Mouse (Mus musculus) erythroblast, embryonic 14.5 days (primary cell): ENCODE data around the gene Gal.

ENCODE experiments used
- GATA1 ChIP-seq: IDR thresholded peaks from 2 replicates; pipeline ENCODE4 v1.6.1; 2012; ENCODE audit warnings: low read length, inconsistent platforms, mixed read lengths
- TAL1 ChIP-seq: IDR thresholded peaks from 3 replicates; pipeline ENCODE4 v1.6.1; 2012; ENCODE audit warnings: low read length, inconsistent platforms, mixed read lengths

DNA sequence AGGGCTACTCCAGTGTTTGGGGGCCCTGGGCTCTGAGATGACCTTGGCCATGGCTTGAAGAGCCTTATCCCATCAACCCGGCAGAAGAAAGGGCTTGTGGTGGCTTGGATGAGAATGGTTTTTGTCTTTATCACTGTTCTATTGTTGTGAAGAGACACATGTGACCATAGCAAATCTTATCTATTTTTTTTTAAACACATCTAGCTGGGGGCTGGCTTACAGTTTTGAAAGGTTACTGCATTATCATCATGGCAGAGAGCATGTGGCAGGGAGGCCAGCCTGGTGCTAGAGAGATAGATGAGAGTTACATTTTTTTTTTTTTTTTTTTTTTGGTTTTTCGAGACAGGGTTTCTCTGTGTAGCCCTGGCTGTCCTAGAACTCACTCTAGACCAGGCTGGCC is 17.6 kb upstream of the Gal start:
- no peak for TF ChIP-seq GATA1
- TF ChIP-seq TAL1: no peak
